Mouse (Mus musculus) intestine, embryonic 15.5 days (tissue): ENCODE results near the gene Bok. TPM values are rescaled to one million over a fixed set of nuclear protein-coding genes. Genes with fewer than 3 reads are reported as not detected.

Experiments
- ATAC-seq: fragments of 200-750 bp; cut with Nextera tagmentation; 2 replicates; pipeline ENCODE4 v1.8.0; 2017; ENCODE audit warnings: moderate TSS enrichment, moderate library complexity
- H3K27ac ChIP-seq: fragments of 300-500 bp; sonication (generic); 2 replicates; pipeline ENCODE4 v1.5.1; 2015; ENCODE audit warnings: mild to moderate bottlenecking, inconsistent platforms
- H3K27me3 ChIP-seq: fragments of 300-500 bp; sonication (generic); replicated peaks from 2 replicates; pipeline ENCODE4 v1.6.1; 2015; ENCODE audit warnings: inconsistent platforms
- H3K36me3 ChIP-seq: fragments of 300-500 bp; sonication (generic); 2 replicates; pipeline ENCODE4 v1.6.1; 2015; ENCODE audit warnings: inconsistent platforms
- H3K4me1 ChIP-seq: fragments of 300-500 bp; sonication (generic); replicated peaks from 2 replicates; pipeline ENCODE4 v1.6.1; 2015; ENCODE audit warnings: inconsistent platforms
- H3K4me2 ChIP-seq: fragments of 300-500 bp; sonication (generic); replicated peaks from 2 replicates; pipeline ENCODE4 v1.6.1; 2015; ENCODE audit warnings: mild to moderate bottlenecking, inconsistent platforms
- H3K4me3 ChIP-seq: fragments of 300-500 bp; sonication (generic); replicated peaks from 2 replicates; pipeline ENCODE4 v1.5.1; 2015; ENCODE audit warnings: inconsistent platforms
- H3K9ac ChIP-seq: fragments of 300-500 bp; sonication (generic); 2 replicates; pipeline ENCODE4 v1.6.1; 2015; ENCODE audit warnings: inconsistent platforms
- H3K9me3 ChIP-seq: fragments of 300-500 bp; sonication (generic); 2 replicates; pipeline ENCODE4 v1.6.1; 2016; ENCODE audit warnings: inconsistent platforms
- WGBS: fragments of 180-500 bp; shearing (Covaris S2); methylation state at CpG from one replicate; pipeline ENCODE4 v1.1.7; 2015; 5-methylcytosine and 5-hydroxymethylcytosine counted together
- polyA plus RNA-seq: library from polyadenylated mRNA; unstranded; fragments of >200 nt; fragmentation: Nextera tagmentation; extraction: Ambion mirVana; gene quantifications from 2 replicates; pipeline ENCODE4 v1.2.1, GENCODE M21; 2015

Gene Bok
- polyA plus RNA-seq, 1 experiment from 2014 or later = 48.3 TPM

- peak overlapping the region; percentile 43 for H3K9ac ChIP-seq
- no peaks in the 10 kb centered on the region for H3K36me3 ChIP-seq
- H3K4me1 ChIP-seq = peaks cover 10% of the 10 kb centered on the region; the same call in 1 of the 2 replicates
- WGBS = 6% methylated on average over 17 of the region's 17 CpGs
- H3K4me3 ChIP-seq = peak overlapping the region; percentile 34
- peak overlapping the region; percentile 57; the same call in 1 of the 2 replicates for H3K27ac ChIP-seq
- H3K27me3 ChIP-seq = no peaks in the 10 kb centered on the region
- no peaks in the 10 kb centered on the region for H3K9me3 ChIP-seq
- peak; percentile 89 for ATAC-seq
- peak overlapping the region; percentile 67 for H3K4me2 ChIP-seq
These were observed 16.5 kb upstream of the Bok start for GRCm38 (mm10) chr1:93668791-93669548.

GRCm38 (mm10) chr1:93669941-93670340, 15.5 kb upstream of the Bok start:
- H3K27me3 ChIP-seq = no peaks in the 10 kb centered on the region
- no peak overlapping the region for H3K9ac ChIP-seq
- H3K36me3 ChIP-seq = no peaks in the 10 kb centered on the region
- H3K9me3 ChIP-seq = no peaks in the 10 kb centered on the region
- H3K4me3 ChIP-seq = no peak overlapping the region
- H3K4me1 ChIP-seq = peaks cover 10% of the 10 kb centered on the region; the same call in 1 of the 2 replicates
- no peak for ATAC-seq
- H3K27ac ChIP-seq = no peak overlapping the region
- H3K4me2 ChIP-seq = no peak overlapping the region

GRCm38 (mm10) chr1:93672682-93673081, 12.8 kb upstream of the Bok start:
- H3K4me1 ChIP-seq = peaks cover 6% of the 10 kb centered on the region; the same call in 1 of the 2 replicates
- no peaks in the 10 kb centered on the region for H3K36me3 ChIP-seq
- 88% methylated on average over 5 of the region's 5 CpGs for WGBS
- no peak for ATAC-seq
- no peaks in the 10 kb centered on the region for H3K27me3 ChIP-seq
- no peaks in the 10 kb centered on the region for H3K9me3 ChIP-seq
- H3K27ac ChIP-seq = no peak overlapping the region
- no peak overlapping the region for H3K9ac ChIP-seq
- no peak overlapping the region for H3K4me3 ChIP-seq
- H3K4me2 ChIP-seq = no peak overlapping the region

GRCm38 (mm10) chr1:93678386-93678785, 7.1 kb upstream of the Bok start:
- Histone ChIP-seq H3K4me1 (no peaks in the 10 kb centered on the region), H3K36me3 (no peaks in the 10 kb centered on the region), H3K4me3 (no peak overlapping the region), H3K27ac (no peak overlapping the region), H3K4me2 (no peak overlapping the region), H3K9ac (no peak overlapping the region), H3K9me3 (no peaks in the 10 kb centered on the region), H3K27me3 (no peaks in the 10 kb centered on the region)
- WGBS = 61% methylated on average over 2 of the region's 2 CpGs
- ATAC-seq = no peak

GRCm38 (mm10) chr1:93679889-93680568, 5.4 kb upstream of the Bok start:
- Histone ChIP-seq H3K4me3 (no peak overlapping the region), H3K9ac (no peak overlapping the region), H3K4me1 (no peaks in the 10 kb centered on the region), H3K27me3 (no peaks in the 10 kb centered on the region), H3K36me3 (no peaks in the 10 kb centered on the region), H3K4me2 (no peak overlapping the region), H3K9me3 (no peaks in the 10 kb centered on the region), H3K27ac (no peak overlapping the region)
- 53% methylated on average over 7 of the region's 7 CpGs for WGBS
- peak; percentile 59 for ATAC-seq

- ATAC-seq = peak; percentile 87
- Histone ChIP-seq H3K4me2 (peak overlapping the region; percentile 96), H3K27me3 (no peaks in the 10 kb centered on the region), H3K4me3 (peak overlapping the region; percentile 64), H3K9me3 (no peaks in the 10 kb centered on the region), H3K27ac (peak overlapping the region; percentile 64; the same call in 1 of the 2 replicates), H3K36me3 (no peaks in the 10 kb centered on the region), H3K9ac (peak overlapping the region; percentile 69), H3K4me1 (peaks cover 8% of the 10 kb centered on the region)
- 4% methylated on average over 51 of the region's 51 CpGs for WGBS
These were observed 943 bp downstream of the Bok start for GRCm38 (mm10) chr1:93686245-93686960.

- 47% methylated on average over 3 of the region's 3 CpGs for WGBS
- Histone ChIP-seq H3K4me3 (peak overlapping the region; percentile 64), H3K4me2 (peak overlapping the region; percentile 96), H3K9ac (peak overlapping the region; percentile 69), H3K9me3 (no peaks in the 10 kb centered on the region), H3K4me1 (peaks cover 8% of the 10 kb centered on the region), H3K27ac (no peak overlapping the region), H3K27me3 (no peaks in the 10 kb centered on the region), H3K36me3 (no peaks in the 10 kb centered on the region)
- no peak for ATAC-seq
These were observed 1.5 kb downstream of the Bok start for GRCm38 (mm10) chr1:93686961-93687320.

GRCm38 (mm10) chr1:93688154-93688553, 2.7 kb downstream of the Bok start:
- Histone ChIP-seq H3K27me3 (no peaks in the 10 kb centered on the region), H3K27ac (no peak overlapping the region), H3K9ac (no peak overlapping the region), H3K4me2 (0 out of 2 replicates have a peak overlapping the region, but pooled peaks have one; percentile 96), H3K9me3 (no peaks in the 10 kb centered on the region), H3K36me3 (no peaks in the 10 kb centered on the region), H3K4me1 (peaks cover 8% of the 10 kb centered on the region), H3K4me3 (no peak overlapping the region)
- WGBS = 75% methylated on average over 8 of the region's 8 CpGs
- ATAC-seq = no peak

GRCm38 (mm10) chr1:93689901-93690496, 4.5 kb downstream of the Bok start:
- ATAC-seq = no peak
- H3K4me2 ChIP-seq = no peak overlapping the region
- no peaks in the 10 kb centered on the region for H3K36me3 ChIP-seq
- H3K27ac ChIP-seq = no peak overlapping the region
- H3K4me1 ChIP-seq = peaks cover 8% of the 10 kb centered on the region
- H3K27me3 ChIP-seq = no peaks in the 10 kb centered on the region
- no peaks in the 10 kb centered on the region for H3K9me3 ChIP-seq
- H3K9ac ChIP-seq = no peak overlapping the region
- 78% methylated on average over 7 of the region's 7 CpGs for WGBS
- H3K4me3 ChIP-seq = no peak overlapping the region

- Histone ChIP-seq H3K36me3 (no peaks in the 10 kb centered on the region), H3K27me3 (no peaks in the 10 kb centered on the region), H3K9me3 (no peaks in the 10 kb centered on the region), H3K4me3 (no peak overlapping the region), H3K27ac (no peak overlapping the region), H3K4me1 (peaks cover 7% of the 10 kb centered on the region), H3K9ac (no peak overlapping the region), H3K4me2 (no peak overlapping the region)
- 89% methylated on average over 8 of the region's 8 CpGs for WGBS
- no peak for ATAC-seq
These were observed 5.6 kb downstream of the Bok start for GRCm38 (mm10) chr1:93691106-93691505.

GRCm38 (mm10) chr1:93691786-93692357, 6.4 kb downstream of the Bok start:
- Histone ChIP-seq H3K27ac (no peak overlapping the region), H3K4me2 (no peak overlapping the region), H3K4me3 (no peak overlapping the region), H3K4me1 (no peaks in the 10 kb centered on the region; the same call in none of the 2 replicates), H3K27me3 (no peaks in the 10 kb centered on the region), H3K36me3 (no peaks in the 10 kb centered on the region), H3K9ac (no peak overlapping the region), H3K9me3 (no peaks in the 10 kb centered on the region)
- peak; percentile 40 for ATAC-seq
- WGBS = 67% methylated on average over 10 of the region's 10 CpGs

GRCm38 (mm10) chr1:93692773-93693172, 7.3 kb downstream of the Bok start:
- no peaks in the 10 kb centered on the region for H3K27me3 ChIP-seq
- H3K9ac ChIP-seq = no peak overlapping the region
- no peaks in the 10 kb centered on the region for H3K9me3 ChIP-seq
- no peaks in the 10 kb centered on the region for H3K36me3 ChIP-seq
- H3K4me1 ChIP-seq = peaks cover 8% of the 10 kb centered on the region
- H3K27ac ChIP-seq = no peak overlapping the region
- 77% methylated on average over 9 of the region's 9 CpGs for WGBS
- ATAC-seq = peak; percentile 18; the same call in 1 of the 2 replicates
- no peak overlapping the region for H3K4me2 ChIP-seq
- no peak overlapping the region for H3K4me3 ChIP-seq
